Mouse (Mus musculus) liver, embryonic 11.5 days (tissue): Measurements from ENCODE around the gene Wdr70. TPM values are rescaled to one million over a fixed set of nuclear protein-coding genes. Genes with fewer than 3 reads are reported as not detected.

ENCODE experiments used
- ATAC-seq: fragments of 200-750 bp; cut with Nextera tagmentation; replicated peaks from 2 replicates; pipeline ENCODE4 v1.8.0; 2017; ENCODE audit warnings: moderate number of reproducible peaks, mild to moderate bottlenecking, moderate TSS enrichment, moderate library complexity; ENCODE audit not compliant: low FRiP score
- DNase-seq: peaks from one replicate; pipeline ENCODE4 v3.0.0-alpha.2; 2017; ENCODE audit warnings: low spot score
- H3K27ac ChIP-seq: fragments of 300-500 bp; sonication (generic); 2 replicates; pipeline ENCODE4 v1.5.1; 2014; ENCODE audit warnings: mild to moderate bottlenecking, low read depth, low read length, control low read depth
- H3K27me3 ChIP-seq: fragments of 300-500 bp; sonication (generic); replicated peaks from 2 replicates; pipeline ENCODE4 v1.6.1; 2014; ENCODE audit warnings: low read length, mixed read lengths; ENCODE audit not compliant: control insufficient read depth, insufficient read depth
- H3K36me3 ChIP-seq: fragments of 300-500 bp; sonication (generic); 2 replicates; pipeline ENCODE4 v1.6.1; 2014; ENCODE audit warnings: mild to moderate bottlenecking, low read length, moderate library complexity, mixed read lengths; ENCODE audit not compliant: control insufficient read depth, insufficient read depth
- H3K4me1 ChIP-seq: fragments of 300-500 bp; sonication (generic); replicated peaks from 2 replicates; pipeline ENCODE4 v1.6.1; 2014; ENCODE audit warnings: low read length, mixed read lengths; ENCODE audit not compliant: control insufficient read depth, insufficient read depth
- H3K4me2 ChIP-seq: fragments of 300-500 bp; sonication (generic); 2 replicates; pipeline ENCODE4 v1.6.1; 2014; ENCODE audit warnings: mild to moderate bottlenecking, control low read depth, moderate library complexity
- H3K4me3 ChIP-seq: fragments of 300-500 bp; sonication (generic); 2 replicates; pipeline ENCODE4 v1.5.1; 2014; ENCODE audit warnings: low read depth, low read length, control low read depth
- H3K9ac ChIP-seq: fragments of 300-500 bp; sonication (generic); 2 replicates; pipeline ENCODE4 v1.6.1; 2014; ENCODE audit warnings: low read depth, low read length, control low read depth
- H3K9me3 ChIP-seq: fragments of 300-500 bp; sonication (generic); 2 replicates; pipeline ENCODE4 v1.6.1; 2016; ENCODE audit warnings: low read length, inconsistent platforms, mixed read lengths; ENCODE audit not compliant: control insufficient read depth
- WGBS: fragments of 180-500 bp; shearing (Covaris S2); extraction: QIAGEN DNeasy Blood & Tissue Kit; methylation state at CpG from one replicate; pipeline ENCODE4 v1.1.7; 2014; 5-methylcytosine and 5-hydroxymethylcytosine counted together
- polyA plus RNA-seq: library from polyadenylated mRNA; unstranded; fragments of >200 nt; fragmentation: Nextera tagmentation; extraction: Ambion mirVana; gene quantifications from 2 replicates; pipeline ENCODE4 v1.2.1, GENCODE M21; 2014

Wdr70 gene
- polyA plus RNA-seq, 1 experiment from 2014 or later, result 51.5 TPM

DNA sequence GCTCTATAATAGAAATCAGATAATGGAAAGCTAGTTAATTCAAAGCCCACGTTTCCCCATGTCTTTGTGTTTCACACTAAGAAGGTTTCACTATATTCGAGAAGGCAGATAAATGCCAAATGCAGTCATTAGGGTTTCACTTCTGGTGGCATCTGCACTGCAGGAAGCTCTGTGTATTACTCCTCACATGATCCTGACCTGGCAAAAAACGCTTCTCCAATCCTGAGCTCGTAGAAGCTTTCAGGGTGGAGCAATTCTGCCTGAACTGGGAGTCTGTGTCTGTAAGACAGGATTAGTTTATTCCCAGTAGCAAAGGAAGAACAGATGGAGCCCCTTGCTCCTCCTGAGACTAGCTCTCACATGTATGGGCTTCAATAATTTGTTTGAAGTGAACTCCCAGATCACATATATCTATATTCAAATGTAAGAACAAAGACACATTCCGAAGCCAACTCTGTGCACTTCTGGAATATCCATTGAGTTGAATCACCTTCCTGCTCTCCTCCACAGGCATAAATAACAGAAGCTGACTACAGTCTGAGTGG lies 192.4 kb downstream of the Wdr70 start:
- no peak overlapping the region for H3K4me3 ChIP-seq
- no peaks in the 10 kb centered on the region for H3K9me3 ChIP-seq
- no peaks in the 10 kb centered on the region for H3K27me3 ChIP-seq
- H3K4me2 ChIP-seq, result no peak overlapping the region
- no peak overlapping the region for H3K9ac ChIP-seq
- no peak for DNase-seq
- no peaks in the 10 kb centered on the region for H3K36me3 ChIP-seq
- no peak overlapping the region for H3K27ac ChIP-seq
- no peak for ATAC-seq
- no peaks in the 10 kb centered on the region for H3K4me1 ChIP-seq
- 84% methylated on average over 5 of the region's 5 CpGs for WGBS

DNA sequence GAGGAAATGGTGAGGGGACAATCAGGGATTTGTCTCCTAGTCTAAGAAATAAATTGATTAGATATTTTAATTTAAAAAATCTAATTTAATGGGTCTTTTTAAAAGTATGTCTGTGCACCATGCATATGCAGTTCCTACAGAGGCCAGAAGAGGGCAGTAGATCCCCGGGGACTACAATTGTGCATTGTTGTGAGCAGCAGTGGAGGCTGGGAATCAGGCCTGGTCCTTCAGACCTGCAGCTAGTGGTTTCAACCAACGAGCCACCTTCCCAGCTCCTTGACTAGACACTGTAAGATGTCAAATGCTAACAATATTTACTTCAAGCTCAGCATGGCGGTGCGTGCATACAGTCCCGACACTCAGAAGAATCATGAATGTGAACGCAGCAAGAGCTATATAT lies 199.7 kb downstream of the Wdr70 start:
- no peak for DNase-seq
- WGBS, result 94% methylated on average over 6 of the region's 6 CpGs
- H3K4me2 ChIP-seq, result no peak overlapping the region

DNA sequence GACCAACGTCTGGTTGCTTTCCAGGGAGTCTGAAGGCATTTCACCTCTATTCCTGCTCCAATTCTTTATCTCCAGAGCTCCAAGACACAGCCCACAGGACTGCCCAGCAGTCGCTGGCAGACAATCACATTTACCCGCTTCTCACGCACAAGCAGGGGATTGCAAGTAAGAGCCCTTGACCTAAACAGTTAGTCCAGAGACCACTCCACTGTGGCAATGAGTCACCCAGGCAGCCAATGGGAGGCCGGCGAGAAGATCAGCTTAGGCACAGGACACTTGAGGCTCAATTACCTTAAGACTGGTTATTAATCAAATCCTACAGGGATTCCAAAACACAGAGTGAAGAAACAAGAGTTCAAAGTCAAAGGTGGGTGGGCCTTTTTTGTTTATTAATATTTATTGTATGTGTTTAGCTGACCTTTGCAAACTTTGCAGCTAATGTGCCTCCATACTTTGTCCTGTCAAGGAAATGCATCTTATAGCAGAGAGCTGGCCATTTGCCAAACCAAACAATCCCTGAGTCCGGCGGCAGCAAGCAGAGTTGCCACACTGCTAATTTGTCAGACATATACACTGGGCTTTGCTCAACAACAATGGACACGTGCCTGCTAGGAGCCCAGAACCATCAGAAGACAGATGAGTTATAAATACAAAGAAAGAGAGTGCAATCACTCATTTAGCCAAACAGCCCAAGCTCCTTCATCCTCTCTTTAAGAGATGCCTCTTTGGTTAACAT lies 207.3 kb downstream of the Wdr70 start:
- Histone ChIP-seq H3K9me3 (no peaks in the 10 kb centered on the region), H3K4me3 (no peak overlapping the region), H3K4me1 (no peaks in the 10 kb centered on the region), H3K27me3 (no peaks in the 10 kb centered on the region), H3K36me3 (no peaks in the 10 kb centered on the region), H3K9ac (no peak overlapping the region), H3K27ac (no peak overlapping the region), H3K4me2 (no peak overlapping the region)
- WGBS, result 55% methylated on average over 9 of the region's 9 CpGs
- no peak for ATAC-seq
- DNase-seq, result no peak

More for the DNA sequence above, 199.7 kb downstream of the Wdr70 start:
- no peak overlapping the region for H3K4me3 ChIP-seq
- H3K36me3 ChIP-seq, result no peaks in the 10 kb centered on the region
- no peak overlapping the region for H3K9ac ChIP-seq
- no peaks in the 10 kb centered on the region for H3K4me1 ChIP-seq
- H3K9me3 ChIP-seq, result peaks cover 3% of the 10 kb centered on the region; the same call in 1 of the 2 replicates
- no peaks in the 10 kb centered on the region for H3K27me3 ChIP-seq
- no peak overlapping the region for H3K27ac ChIP-seq
- ATAC-seq, result no peak

DNA sequence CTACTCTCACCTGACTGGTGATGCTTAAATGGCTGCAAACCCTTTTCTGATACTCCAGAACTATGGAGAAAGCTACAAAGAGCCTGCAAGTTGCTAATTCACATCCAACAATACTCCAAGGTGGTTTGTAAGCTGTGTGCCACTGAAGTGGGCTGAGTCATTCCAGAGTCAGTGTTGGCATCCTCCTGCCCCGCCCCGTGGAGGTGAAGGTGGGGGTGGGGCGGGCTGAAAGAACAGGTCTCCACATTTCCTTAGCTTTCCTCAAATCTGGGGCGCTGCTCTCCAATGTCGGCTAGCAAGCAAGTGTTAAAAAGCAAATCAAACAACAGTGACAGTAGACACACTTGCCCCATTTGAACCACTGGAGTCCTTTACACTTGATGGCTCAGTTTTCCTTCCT lies 208.7 kb downstream of the Wdr70 start:
- no peak overlapping the region for H3K27ac ChIP-seq
- no peak overlapping the region for H3K4me2 ChIP-seq
- H3K4me3 ChIP-seq, result no peak overlapping the region
- no peak for DNase-seq
- no peaks in the 10 kb centered on the region for H3K4me1 ChIP-seq
- H3K9me3 ChIP-seq, result no peaks in the 10 kb centered on the region
- no peak overlapping the region for H3K9ac ChIP-seq
- no peak for ATAC-seq
- no peaks in the 10 kb centered on the region for H3K27me3 ChIP-seq
- WGBS, result 80% methylated on average over 5 of the region's 5 CpGs
- no peaks in the 10 kb centered on the region for H3K36me3 ChIP-seq

DNA sequence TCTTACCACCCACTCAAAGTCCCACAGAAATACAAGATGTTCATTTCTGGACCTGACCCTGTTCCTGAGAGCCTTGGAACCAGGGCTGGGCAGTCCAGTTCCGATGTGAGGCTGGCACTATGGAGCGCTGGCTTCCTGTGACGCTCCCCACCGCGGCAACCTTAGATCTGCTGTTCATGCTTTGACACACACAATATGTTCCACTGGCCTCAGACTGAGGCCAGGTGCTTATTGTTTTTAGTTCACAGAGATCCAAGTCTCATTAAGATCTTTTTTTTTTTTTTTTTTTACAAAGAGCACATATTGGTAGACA lies 209.7 kb downstream of the Wdr70 start:
- DNase-seq (no peak), ATAC-seq (no peak)
- Histone ChIP-seq H3K9ac (no peak overlapping the region), H3K27ac (no peak overlapping the region), H3K9me3 (no peaks in the 10 kb centered on the region), H3K4me3 (no peak overlapping the region), H3K36me3 (no peaks in the 10 kb centered on the region), H3K27me3 (no peaks in the 10 kb centered on the region), H3K4me2 (no peak overlapping the region), H3K4me1 (no peaks in the 10 kb centered on the region)
- WGBS, result 85% methylated on average over 5 of the region's 5 CpGs

DNA sequence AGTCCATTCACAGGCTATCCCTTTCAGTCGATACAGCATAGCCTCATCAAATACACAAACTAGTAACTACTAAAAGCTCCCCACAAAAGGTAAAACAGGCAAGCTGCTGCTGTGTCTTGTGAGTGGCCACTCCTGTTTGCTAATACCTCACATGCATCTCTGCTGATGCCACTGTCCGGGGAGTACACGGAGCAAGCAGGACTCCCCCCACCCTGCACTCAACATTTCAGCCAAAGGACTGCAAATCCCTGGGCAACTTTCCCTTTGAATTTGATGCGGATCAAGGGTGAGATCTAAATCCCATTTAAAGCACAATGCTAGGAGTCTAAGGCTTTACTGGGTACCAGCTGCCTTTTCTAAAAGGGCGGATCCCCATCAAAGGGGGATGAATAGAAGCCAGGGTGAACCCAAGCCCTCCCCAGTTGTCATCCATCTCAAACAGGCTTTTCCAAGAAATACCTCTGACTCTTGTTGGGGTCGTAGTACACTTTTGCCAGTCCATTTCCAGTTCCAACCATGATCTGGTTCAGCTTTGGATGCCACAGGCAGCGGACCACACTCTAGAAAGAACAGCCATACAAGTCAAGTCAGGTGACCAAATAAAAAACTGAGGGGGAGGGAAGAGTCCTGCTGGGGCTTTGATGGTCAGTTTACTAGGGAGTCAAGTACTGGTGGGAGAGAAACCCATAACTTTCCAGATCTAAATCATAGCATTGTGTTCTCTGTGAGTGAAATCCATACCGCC lies 210.2 kb downstream of the Wdr70 start:
- no peaks in the 10 kb centered on the region for H3K27me3 ChIP-seq
- DNase-seq, result no peak
- H3K4me3 ChIP-seq, result no peak overlapping the region
- H3K36me3 ChIP-seq, result no peaks in the 10 kb centered on the region
- no peak for ATAC-seq
- no peak overlapping the region for H3K9ac ChIP-seq
- H3K4me2 ChIP-seq, result no peak overlapping the region
- H3K27ac ChIP-seq, result no peak overlapping the region
- no peaks in the 10 kb centered on the region for H3K9me3 ChIP-seq
- WGBS, result 88% methylated on average over 8 of the region's 8 CpGs
- H3K4me1 ChIP-seq, result no peaks in the 10 kb centered on the region

DNA sequence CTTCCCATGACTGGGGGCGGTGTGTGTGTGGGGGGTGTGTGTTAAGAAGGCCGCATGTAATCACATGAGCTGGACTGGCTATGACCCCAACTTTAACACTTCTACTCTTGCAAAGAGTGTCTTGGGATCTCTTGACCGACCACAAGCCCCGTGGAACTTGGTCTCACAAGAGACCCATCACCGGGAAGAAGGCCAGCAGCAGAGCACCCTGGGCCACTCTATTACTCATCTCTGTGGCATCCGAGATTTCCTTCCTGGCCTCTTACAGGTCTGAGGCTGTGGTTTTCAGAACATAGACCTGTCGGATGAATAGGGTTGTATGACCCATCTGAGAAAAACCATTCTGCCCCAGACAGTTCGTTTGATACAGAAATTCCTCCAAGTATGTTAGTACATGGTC lies 212.4 kb downstream of the Wdr70 start:
- H3K4me1 ChIP-seq, result no peaks in the 10 kb centered on the region
- no peaks in the 10 kb centered on the region for H3K27me3 ChIP-seq
- H3K9me3 ChIP-seq, result no peaks in the 10 kb centered on the region
- H3K4me2 ChIP-seq, result no peak overlapping the region
- H3K9ac ChIP-seq, result no peak overlapping the region
- 83% methylated on average over 8 of the region's 8 CpGs for whole genome bisulfite sequencing
- H3K36me3 ChIP-seq, result peaks cover 3% of the 10 kb centered on the region; the same call in 1 of the 2 replicates
- no peak overlapping the region for H3K4me3 ChIP-seq
- no peak for ATAC-seq
- DNase-seq, result no peak
- H3K27ac ChIP-seq, result no peak overlapping the region

DNA sequence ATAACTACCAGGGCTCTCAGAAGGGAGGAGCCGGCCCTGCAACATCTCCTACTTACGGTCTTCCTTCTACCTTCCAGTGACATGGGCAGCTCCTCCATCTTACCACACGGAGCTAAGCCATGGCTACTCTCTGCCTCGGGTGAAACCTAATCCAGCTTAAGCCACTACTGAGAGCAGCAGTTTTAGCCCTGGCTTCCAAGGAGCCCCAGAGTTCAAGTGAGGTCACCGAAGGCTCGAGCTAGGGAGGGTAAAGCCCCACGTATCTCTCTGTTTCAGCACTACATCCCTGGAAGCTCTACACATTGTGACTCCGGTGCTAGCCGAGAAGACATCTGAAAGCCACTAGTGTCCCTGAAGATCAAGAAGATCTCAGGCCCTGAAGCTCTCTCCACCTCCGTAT lies 213.9 kb downstream of the Wdr70 start:
- no peak overlapping the region for H3K27ac ChIP-seq
- H3K4me1 ChIP-seq, result no peaks in the 10 kb centered on the region
- WGBS, result 76% methylated on average over 10 of the region's 10 CpGs
- no peak for DNase-seq
- no peak overlapping the region for H3K4me2 ChIP-seq
- no peak overlapping the region for H3K9ac ChIP-seq
- H3K4me3 ChIP-seq, result no peak overlapping the region
- H3K9me3 ChIP-seq, result no peaks in the 10 kb centered on the region
- H3K27me3 ChIP-seq, result no peaks in the 10 kb centered on the region
- peaks cover 3% of the 10 kb centered on the region; the same call in 1 of the 2 replicates for H3K36me3 ChIP-seq
- ATAC-seq, result no peak

DNA sequence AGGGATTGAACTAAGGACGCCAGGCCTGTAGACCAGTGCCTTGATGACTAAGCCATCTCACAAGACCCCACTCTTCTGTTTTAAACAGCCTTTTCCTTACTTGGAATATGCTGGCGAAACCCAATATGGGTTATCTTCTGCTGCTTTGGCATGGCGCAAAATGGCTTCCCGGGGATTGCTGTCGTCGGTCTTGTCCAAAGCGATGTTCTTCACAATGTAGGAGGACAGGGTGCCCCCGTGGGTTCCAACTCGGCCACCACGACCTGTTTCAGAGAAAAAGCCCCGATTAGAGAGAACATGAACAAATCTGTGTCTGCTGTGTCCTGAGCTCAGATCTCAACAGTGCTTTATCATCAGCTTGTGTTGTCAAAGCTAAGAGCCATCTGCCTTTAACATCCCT lies 214.8 kb downstream of the Wdr70 start:
- no peak overlapping the region for H3K9ac ChIP-seq
- no peaks in the 10 kb centered on the region for H3K9me3 ChIP-seq
- H3K4me1 ChIP-seq, result no peaks in the 10 kb centered on the region
- WGBS, result 92% methylated on average over 11 of the region's 11 CpGs
- DNase-seq (no peak), ATAC-seq (no peak)
- no peak overlapping the region for H3K4me3 ChIP-seq
- H3K4me2 ChIP-seq, result no peak overlapping the region
- peaks cover 3% of the 10 kb centered on the region; the same call in 1 of the 2 replicates for H3K36me3 ChIP-seq
- H3K27me3 ChIP-seq, result no peaks in the 10 kb centered on the region
- H3K27ac ChIP-seq, result no peak overlapping the region
